Mouse (Mus musculus) liver, adult 2 months (tissue): ENCODE data around the gene Dhh.

Source experiments
- CTCF ChIP-seq: fragments of 200-500 bp; IDR thresholded peaks from 2 replicates; pipeline ENCODE4 v1.5.1; 2011; ENCODE audit warnings: low read depth, low read length, control low read depth
- POLR2A ChIP-seq: fragments of 200-500 bp; IDR thresholded peaks from 2 replicates; pipeline ENCODE4 v1.6.1; 2011; ENCODE audit warnings: low read length, control low read depth; ENCODE audit not compliant: insufficient read depth; ENCODE audit errors: extremely low read depth

- no peak for TF ChIP-seq CTCF
- no peak for TF ChIP-seq POLR2A
These were observed 53.2 kb downstream of the Dhh start for GRCm38 (mm10) chr15:98845149-98845548.
